Comparison of ENCODE assay signal across 20 mouse cellular contexts in the genomic region with DNA sequence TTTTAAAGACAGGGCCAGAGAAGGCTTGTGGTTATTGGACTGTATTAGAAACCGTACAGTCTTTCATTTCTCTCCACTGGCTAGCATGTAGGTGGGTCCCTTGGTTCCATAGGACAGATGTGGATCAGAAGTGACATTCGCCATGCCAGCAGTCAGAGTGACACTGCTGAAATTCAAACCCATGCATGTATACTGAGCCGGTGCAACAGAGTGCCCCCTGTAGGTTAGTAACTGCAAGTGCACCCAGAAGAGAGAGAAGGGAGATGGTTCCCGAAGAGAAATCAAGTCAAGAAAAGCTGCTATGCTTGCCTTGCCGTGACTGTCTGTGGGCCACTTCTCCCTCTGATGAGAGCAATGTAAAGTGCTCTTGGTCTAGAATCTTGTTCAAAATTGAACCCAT.
DNase-seq lines count a peak whose midpoint lies in the region; ATAC-seq and TF ChIP-seq lines count a peak whose summit lies in the region.
"Had no signal": no experiment of that assay in that cellular context is flagged by ENCODE, and none has a peak within 500 bp of the region (broad histone marks: within the 10 kb centered on the region; RNA-seq: fewer than 3 reads in every experiment).

No protein-coding gene starts in this region.

- TF ChIP-seq CTCF in intestine, postnatal 0 days (IDR thresholded peaks at IDR 0.05; ENCODE audit: low read depth), result peak; percentile 45
- peak; percentile 41 for TF ChIP-seq CTCF in lung, postnatal 0 days (IDR thresholded peaks at IDR 0.05)
- TF ChIP-seq CTCF in lung, adult 2 months (IDR thresholded peaks at IDR 0.05; ENCODE audit: insufficient read depth, low read length), result no peak
- peak; percentile 17; the same call in 1 of the 2 replicates for TF ChIP-seq CTCF in cortical plate, adult 2 months (IDR thresholded peaks at IDR 0.05; ENCODE audit: extremely low read depth, insufficient read depth, low read length)

- H3K4me2 ChIP-seq in intestine, postnatal 0 days (replicated peaks; ENCODE audit: low read depth), result no peak overlapping the region
- no peak overlapping the region for H3K4me2 ChIP-seq in intestine, embryonic 15.5 days (replicated peaks)
- no peak overlapping the region for H3K4me2 ChIP-seq in lung, postnatal 0 days (replicated peaks; ENCODE audit: low read depth, low read length)
- H3K4me2 ChIP-seq: forebrain, embryonic 15.5 days; hindbrain, embryonic 15.5 days; liver, embryonic 15.5 days; neural tube, embryonic 13.5 days; stomach, embryonic 15.5 days had no signal

- ATAC-seq in intestine, postnatal 0 days, result no peak
- no peak for ATAC-seq in intestine, embryonic 15.5 days
- no peak for ATAC-seq in lung, postnatal 0 days
- ATAC-seq: forebrain, embryonic 15.5 days had no signal

- no peaks in the 10 kb centered on the region for H3K9me3 ChIP-seq in intestine, postnatal 0 days (ENCODE audit: control insufficient read depth)
- H3K9me3 ChIP-seq in intestine, embryonic 15.5 days, result no peaks in the 10 kb centered on the region
- H3K9me3 ChIP-seq in lung, postnatal 0 days (ENCODE audit: low read length), result no peaks in the 10 kb centered on the region
- H3K9me3 ChIP-seq in ES-E14 (ENCODE audit: control insufficient read depth, insufficient read depth, low read depth, low read length), result no peaks in the 10 kb centered on the region
- H3K9me3 ChIP-seq: forebrain, embryonic 15.5 days; hindbrain, embryonic 15.5 days; liver, embryonic 15.5 days; neural tube, embryonic 13.5 days; stomach, embryonic 15.5 days had no signal

- H3K27ac ChIP-seq in intestine, postnatal 0 days (ENCODE audit: low read depth, low read length), result no peak overlapping the region
- no peak overlapping the region for H3K27ac ChIP-seq in intestine, embryonic 15.5 days
- H3K27ac ChIP-seq in lung, postnatal 0 days (ENCODE audit: low read length), result no peak overlapping the region
- no peak overlapping the region for H3K27ac ChIP-seq in ES-E14 (ENCODE audit: insufficient read depth, low read depth, low read length, poor library complexity, severe bottlenecking)
- H3K27ac ChIP-seq in cortical plate, adult 2 months (ENCODE audit: insufficient read depth, low read length), result no peak overlapping the region
- H3K27ac ChIP-seq: forebrain, embryonic 15.5 days; hindbrain, embryonic 15.5 days; liver, embryonic 15.5 days; macrophage; neural tube, embryonic 13.5 days; stomach, embryonic 15.5 days had no signal

- in situ Hi-C loops in ES-E14 (cut with MboI; ENCODE audit: low sequenced_read_pairs in 2 of 2, unreplicated experiment in 2 of 2), result no loop called here

- no peak for TF ChIP-seq POLR2A in lung, adult 2 months (IDR thresholded peaks at IDR 0.05; ENCODE audit: borderline replicate concordance, extremely low read depth, low read depth, low read length)
- TF ChIP-seq POLR2A in cortical plate, adult 2 months (IDR thresholded peaks at IDR 0.05; ENCODE audit: extremely low read depth, insufficient read depth, low read length), result no peak

- no peak overlapping the region for H3K4me3 ChIP-seq in intestine, postnatal 0 days (ENCODE audit: low read depth, low read length)
- H3K4me3 ChIP-seq in intestine, embryonic 15.5 days (replicated peaks), result no peak overlapping the region
- no peak overlapping the region for H3K4me3 ChIP-seq in lung, postnatal 0 days (ENCODE audit: low read depth, low read length)
- no peak overlapping the region for H3K4me3 ChIP-seq in lung, adult 2 months (replicated peaks; ENCODE audit: extremely low read depth, low read depth, low read length)
- H3K4me3 ChIP-seq in ES-E14 (ENCODE audit: insufficient read depth in 1 of 2, low read depth in 1 of 2, low read length in 2 of 2, poor library complexity in 1 of 2, severe bottlenecking in 1 of 2), result peak overlapping the region; percentile 51 to 59; a peak in 3 of 4 replicates
- H3K4me3 ChIP-seq in cortical plate, adult 2 months (ENCODE audit: insufficient read depth, low read length), result no peak overlapping the region
- H3K4me3 ChIP-seq: forebrain, embryonic 15.5 days; hindbrain, embryonic 15.5 days; liver, embryonic 15.5 days; neural tube, embryonic 13.5 days; stomach, embryonic 15.5 days had no signal

- H3K4me1 ChIP-seq in intestine, postnatal 0 days (replicated peaks; ENCODE audit: control insufficient read depth, insufficient read depth, low read length), result no peaks in the 10 kb centered on the region
- no peaks in the 10 kb centered on the region for H3K4me1 ChIP-seq in intestine, embryonic 15.5 days (replicated peaks)
- H3K4me1 ChIP-seq in lung, postnatal 0 days (ENCODE audit: insufficient read depth, low read depth, low read length), result 0 out of 2 replicates have a peak, but pooled peaks cover 5% of the 10 kb centered on the region
- no peaks in the 10 kb centered on the region for H3K4me1 ChIP-seq in lung, adult 2 months (ENCODE audit: control insufficient read depth, insufficient read depth, low read length)
- no peaks in the 10 kb centered on the region for H3K4me1 ChIP-seq in ES-E14 (ENCODE audit: control insufficient read depth in 2 of 2, insufficient read depth in 2 of 2, low read length in 2 of 2, poor library complexity in 1 of 2)
- H3K4me1 ChIP-seq in cortical plate, adult 2 months (ENCODE audit: control insufficient read depth, insufficient read depth, low read length), result no peaks in the 10 kb centered on the region
- H3K4me1 ChIP-seq: forebrain, embryonic 15.5 days; hindbrain, embryonic 15.5 days; liver, embryonic 15.5 days; neural tube, embryonic 13.5 days; stomach, embryonic 15.5 days had no signal

- DNase-seq in lung, postnatal 0 days (ENCODE audit: low spot score), result no peak
- DNase-seq in lung, adult 2 months, result no peak
- peak; percentile 38 for DNase-seq in ES-E14 (ENCODE audit: low read depth, low spot score)
- DNase-seq in spleen, postnatal 10 days (ENCODE audit: low spot score in 2 of 2), result no peak
- DNase-seq in neural tube, embryonic 10.5 days (ENCODE audit: extremely low spot score, low spot score), result no peak
- DNase-seq: adrenal gland, postnatal 14 days; cerebellum, adult 9-10 months; embryo, embryonic 11 days; heart, adult 18-20 months; heart, postnatal 14 days; thymus, postnatal 4 days had no signal

- no peak overlapping the region for H3K9ac ChIP-seq in intestine, postnatal 0 days (ENCODE audit: low read depth, low read length)
- no peak overlapping the region for H3K9ac ChIP-seq in intestine, embryonic 15.5 days
- no peak overlapping the region for H3K9ac ChIP-seq in lung, postnatal 0 days (replicated peaks; ENCODE audit: low read depth)
- peak overlapping the region; percentile 69; the same call in 1 of the 2 replicates for H3K9ac ChIP-seq in ES-E14 (ENCODE audit: insufficient read depth, low read depth, low read length, poor library complexity, severe bottlenecking)
- H3K9ac ChIP-seq: forebrain, embryonic 15.5 days; hindbrain, embryonic 15.5 days; liver, embryonic 15.5 days; neural tube, embryonic 13.5 days; stomach, embryonic 15.5 days had no signal

- TF ChIP-seq EP300 in lung, postnatal 0 days (IDR thresholded peaks at IDR 0.05), result no peak

- WGBS in intestine, postnatal 0 days, result 87% methylated on average over 5 of the region's 5 CpGs
- whole genome bisulfite sequencing in intestine, embryonic 15.5 days, result 90% methylated on average over 5 of the region's 5 CpGs
- 83% methylated on average over 5 of the region's 5 CpGs for whole genome bisulfite sequencing in lung, postnatal 0 days
- WGBS in lung, adult 2 months, result 91% methylated on average over 5 of the region's 5 CpGs

- H3K27me3 ChIP-seq in intestine, postnatal 0 days (replicated peaks; ENCODE audit: control insufficient read depth, insufficient read depth, low read length), result no peaks in the 10 kb centered on the region
- no peaks in the 10 kb centered on the region for H3K27me3 ChIP-seq in intestine, embryonic 15.5 days (replicated peaks)
- H3K27me3 ChIP-seq in lung, postnatal 0 days (replicated peaks; ENCODE audit: insufficient read depth, low read length), result no peaks in the 10 kb centered on the region
- H3K27me3 ChIP-seq: forebrain, embryonic 15.5 days; hindbrain, embryonic 15.5 days; liver, embryonic 15.5 days; neural tube, embryonic 13.5 days; stomach, embryonic 15.5 days had no signal

- H3K36me3 ChIP-seq in intestine, postnatal 0 days (ENCODE audit: control insufficient read depth, insufficient read depth), result no peaks in the 10 kb centered on the region
- H3K36me3 ChIP-seq in intestine, embryonic 15.5 days, result no peaks in the 10 kb centered on the region
- no peaks in the 10 kb centered on the region for H3K36me3 ChIP-seq in lung, postnatal 0 days (ENCODE audit: insufficient read depth, low read length)
- peaks cover 5% of the 10 kb centered on the region; the same call in 1 of the 2 replicates for H3K36me3 ChIP-seq in ES-E14 (ENCODE audit: control insufficient read depth, insufficient read depth, low read length, poor library complexity, severe bottlenecking)
- H3K36me3 ChIP-seq: forebrain, embryonic 15.5 days; hindbrain, embryonic 15.5 days; liver, embryonic 15.5 days; neural tube, embryonic 13.5 days; stomach, embryonic 15.5 days had no signal

TF ChIP-seq in ES-E14, 5 proteins besides CTCF, POLR2A, EP300 and RAD21:
- TF ChIP-seq CHD2 (IDR thresholded peaks at IDR 0.05; ENCODE audit: low read depth, low read length) (no peak), ZNF384 (IDR thresholded peaks at IDR 0.05; ENCODE audit: low read depth, low read length) (no peak), MAFK (IDR thresholded peaks at IDR 0.05; ENCODE audit: insufficient read depth, low read depth, low read length) (0 out of 2 replicates have a peak, but pooled peaks have one; percentile 46), ZC3H11A (IDR thresholded peaks at IDR 0.05; ENCODE audit: borderline replicate concordance, low read depth, low read length) (no peak), HCFC1 (IDR thresholded peaks at IDR 0.05; ENCODE audit: borderline replicate concordance, insufficient read depth, low read length) (0 out of 2 replicates have a peak, but pooled peaks have one; percentile 9)

Comparison
In these comparisons a context has a peak if more than half of its experiments do, and no peak if none do; other contexts are left out.
1. H3K4me3 ChIP-seq: peak in ES-E14 (2 of 2); none in intestine, postnatal 0 days (single experiment), intestine, embryonic 15.5 days (single experiment), lung, postnatal 0 days (single experiment), lung, adult 2 months (single experiment) and cortical plate, adult 2 months (single experiment).